Mouse (Mus musculus) macrophage (primary cell): ENCODE results near the gene Atp2b2. TPM values are rescaled to one million over a fixed set of nuclear protein-coding genes. Genes with fewer than 3 reads are reported as not detected.
"Not testable (repeated sequence)": the region's sequence is repeated elsewhere in the genome, so short reads cannot be mapped to it uniquely, and the experiment has no call there.

Experiments
- H3K27ac ChIP-seq: fragments of 350-480 bp; formaldehyde crosslinking; 2 replicates; pipeline ENCODE4 v1.9.0; 2021
- H3K36me3 ChIP-seq: fragments of 350-480 bp; formaldehyde crosslinking; 2 replicates; pipeline ENCODE4 v1.9.0; 2021; ENCODE audit errors: inconsistent target
- H3K4me3 ChIP-seq: fragments of 350-480 bp; formaldehyde crosslinking; 2 replicates; pipeline ENCODE4 v1.9.0; 2021; ENCODE audit errors: inconsistent target
- H3K79me2 ChIP-seq: fragments of 350-480 bp; formaldehyde crosslinking; 2 replicates; pipeline ENCODE4 v1.9.0; 2021; ENCODE audit errors: inconsistent target
- WGBS: methylation state at CpG from one replicate; pipeline ENCODE4 v1.1.7; 2026; ENCODE audit warnings: inconsistent platforms; ENCODE audit not compliant: missing documents; 5-methylcytosine and 5-hydroxymethylcytosine counted together
- polyA plus RNA-seq: library from polyadenylated mRNA; stranded (reverse); fragments of 250-400 nt; gene quantifications from 3 replicates; pipeline ENCODE4 v1.2.4, GENCODE M21; 2018; ENCODE audit warnings: inconsistent platforms

The Atp2b2 gene
- polyA plus RNA-seq, 1 experiment from 2014 or later = not detected

DNA sequence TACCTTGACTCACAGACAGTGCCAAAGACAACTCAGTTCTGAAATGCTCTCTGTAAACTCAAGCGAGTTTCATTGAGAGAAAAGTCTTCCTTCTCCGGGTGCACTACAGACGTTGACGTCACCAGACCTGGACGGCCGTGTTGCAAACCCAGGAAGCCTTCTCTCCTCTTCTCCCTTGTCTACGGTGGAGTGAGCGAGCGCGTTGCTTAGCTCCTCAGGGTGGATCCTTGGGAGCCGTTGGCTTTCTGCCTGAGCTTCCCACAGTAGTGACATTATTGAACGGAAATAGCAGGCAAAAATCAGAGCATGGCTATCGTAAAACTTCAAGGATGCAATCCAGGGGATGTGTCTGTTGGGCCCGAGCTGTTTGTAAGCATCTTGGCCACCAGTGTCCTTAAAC is 295.1 kb downstream of the Atp2b2 start:
- no peaks in the 10 kb centered on the region for H3K36me3 ChIP-seq
- H3K27ac ChIP-seq = no peak overlapping the region
- no peaks in the 10 kb centered on the region for H3K79me2 ChIP-seq
- H3K4me3 ChIP-seq = no peak overlapping the region
- WGBS = 92% methylated on average over 14 of the region's 14 CpGs

DNA sequence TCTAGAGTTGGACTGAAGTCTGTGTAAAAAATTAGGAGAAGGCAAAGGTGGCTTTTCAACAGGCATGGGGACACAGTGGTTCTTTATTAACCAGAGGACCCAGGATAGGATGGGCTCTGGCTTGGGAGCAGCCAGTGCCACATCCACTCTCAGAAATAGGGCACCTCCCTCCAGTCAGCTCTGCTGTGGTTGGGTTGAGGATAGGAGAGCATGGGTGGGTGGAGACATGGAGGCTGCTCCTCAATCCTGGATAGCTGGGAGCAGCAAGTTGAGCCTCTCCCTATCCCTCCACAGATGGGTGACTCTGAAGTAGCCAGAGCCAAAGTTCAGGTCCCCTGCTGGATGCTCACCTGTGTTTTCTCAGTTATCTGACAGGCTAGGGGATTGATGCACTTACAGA is 297.3 kb downstream of the Atp2b2 start:
- Histone ChIP-seq H3K27ac (no peak overlapping the region), H3K79me2 (peaks cover 4% of the 10 kb centered on the region), H3K4me3 (no peak overlapping the region), H3K36me3 (no peaks in the 10 kb centered on the region)

DNA sequence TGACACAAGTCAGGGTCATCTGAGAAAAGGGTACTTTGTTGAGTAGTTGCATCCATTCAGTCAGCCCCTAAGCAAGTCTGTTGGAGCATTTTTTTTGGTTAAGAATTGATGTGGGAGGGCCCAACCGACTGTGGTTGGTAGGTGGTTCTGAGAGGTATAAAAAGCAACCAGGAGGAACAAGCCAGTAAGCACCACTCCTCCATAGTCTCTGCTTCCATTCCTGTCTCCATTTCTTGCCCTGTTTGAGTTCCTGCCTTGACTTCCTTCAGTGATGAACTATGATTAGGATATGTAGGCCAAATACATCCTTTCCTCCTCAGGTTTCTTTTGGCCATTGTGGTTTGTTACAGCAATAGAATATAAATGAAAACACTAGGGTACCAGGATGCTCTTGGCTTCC is 299.3 kb downstream of the Atp2b2 start:
- 0 out of 2 replicates have a peak, but pooled peaks cover 4% of the 10 kb centered on the region for H3K36me3 ChIP-seq
- no peak overlapping the region for H3K27ac ChIP-seq
- H3K4me3 ChIP-seq = no peak overlapping the region
- peaks cover 25% of the 10 kb centered on the region for H3K79me2 ChIP-seq
- WGBS = 20% methylated on average over 1 of the region's 1 CpGs

DNA sequence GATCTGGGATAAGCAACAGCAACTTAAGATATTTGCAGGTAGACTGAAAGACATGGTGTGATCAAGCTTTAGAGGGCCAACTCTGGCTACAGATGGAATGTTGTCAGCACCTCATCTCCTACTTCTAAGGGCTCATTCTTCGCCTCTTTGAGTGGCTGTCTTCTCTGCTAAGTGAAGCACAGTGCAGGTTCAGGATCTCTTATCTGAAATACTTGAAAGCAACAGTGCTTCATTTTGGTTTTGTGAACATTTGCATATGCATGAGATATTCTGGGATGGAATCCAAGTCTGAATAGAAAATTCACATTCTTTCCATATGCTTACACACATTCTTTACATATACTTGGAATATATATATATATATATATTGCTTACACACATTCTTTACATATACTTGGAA is 300.1 kb downstream of the Atp2b2 start:
- H3K27ac ChIP-seq = no peak overlapping the region
- H3K4me3 ChIP-seq = no peak overlapping the region
- 93% methylated on average over 1 of the region's 1 CpGs for WGBS
- H3K36me3 ChIP-seq = peaks cover 12% of the 10 kb centered on the region; the same call in 1 of the 2 replicates
- peaks cover 32% of the 10 kb centered on the region for H3K79me2 ChIP-seq

DNA sequence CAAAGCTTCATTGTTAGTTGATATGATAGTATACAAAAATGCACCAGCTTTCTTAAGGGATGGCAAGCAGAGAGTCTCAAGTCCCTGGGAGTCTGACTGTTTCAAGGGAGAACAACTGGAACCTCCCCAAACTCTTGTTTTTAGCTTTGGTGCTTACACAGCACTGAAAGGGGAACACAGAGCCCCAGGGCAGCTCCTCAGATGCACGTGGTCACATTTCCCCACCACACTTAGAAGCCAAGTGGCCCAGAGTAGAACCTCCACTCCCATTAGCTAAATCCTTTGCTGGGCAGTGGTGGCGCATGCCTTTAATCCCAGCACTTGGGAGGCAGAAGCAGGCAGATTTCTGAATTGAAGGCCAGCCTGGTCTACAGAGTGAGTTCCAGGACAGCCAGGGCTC is 301.0 kb downstream of the Atp2b2 start:
- H3K79me2 ChIP-seq = peaks cover 41% of the 10 kb centered on the region
- H3K4me3 ChIP-seq = no peak overlapping the region
- peak overlapping the region; percentile 73 for H3K27ac ChIP-seq
- WGBS = 36% methylated on average over 2 of the region's 2 CpGs
- peaks cover 20% of the 10 kb centered on the region for H3K36me3 ChIP-seq

DNA sequence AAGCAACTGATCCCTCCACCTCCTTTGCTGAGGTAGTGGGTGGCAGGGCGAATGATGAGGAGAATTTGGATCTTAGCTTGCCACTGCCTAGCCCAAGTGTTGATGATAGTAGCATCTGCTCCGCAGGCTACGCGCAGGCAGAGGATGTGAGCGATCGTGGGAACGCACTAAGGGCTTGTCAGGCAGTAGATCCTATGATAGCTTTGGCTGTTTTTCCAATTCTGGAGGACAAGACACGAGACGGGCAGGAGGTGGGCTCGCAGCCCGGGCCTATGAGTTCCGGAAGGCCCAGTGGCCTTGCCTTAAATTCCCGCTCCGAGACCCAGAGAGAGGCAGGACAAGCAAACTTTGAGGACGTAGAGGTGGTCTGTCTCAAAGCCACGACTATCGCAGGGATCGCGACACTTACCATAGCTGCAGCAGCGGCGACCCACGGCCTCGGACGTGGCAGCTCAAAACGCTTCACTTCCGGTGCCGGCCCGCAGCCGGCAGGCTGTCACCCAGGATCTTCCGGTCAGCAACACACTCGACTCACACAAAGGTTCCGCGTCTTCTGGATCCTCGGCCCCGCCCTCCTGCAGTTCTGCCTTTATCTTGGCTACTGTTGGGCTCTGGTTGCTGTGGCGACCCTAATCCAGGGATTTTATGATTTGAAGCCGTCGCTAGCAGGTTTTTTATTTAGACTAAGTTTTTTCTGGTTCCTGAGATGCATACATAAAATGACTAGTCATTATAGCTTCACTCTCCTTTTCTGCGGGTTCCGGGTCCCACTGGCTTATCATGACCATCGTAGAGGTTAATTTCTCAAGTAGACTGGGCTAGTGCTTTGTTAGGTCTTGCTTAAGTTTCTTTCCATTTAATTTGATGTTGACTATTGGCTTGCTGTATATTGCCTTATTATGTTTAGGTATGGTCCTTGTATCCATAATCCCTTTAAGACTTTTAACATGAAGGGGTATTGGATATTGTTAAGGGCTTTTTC is 301.9 kb downstream of the Atp2b2 start, which contains the start of gene Sec13:
Gene Sec13 (minus strand): TSS at position 508 of the 982 bp plus-strand sequence.
- H3K27ac ChIP-seq = peak within 1 kb of the TSS; percentile 73
- peak within 1 kb of the TSS; percentile 100 for H3K4me3 ChIP-seq
- peaks cover 50% of the 10 kb centered on the region for H3K79me2 ChIP-seq
- WGBS = 7% methylated on average over 40 of the region's 41 CpGs
- H3K36me3 ChIP-seq = peaks cover 29% of the 10 kb centered on the region

DNA sequence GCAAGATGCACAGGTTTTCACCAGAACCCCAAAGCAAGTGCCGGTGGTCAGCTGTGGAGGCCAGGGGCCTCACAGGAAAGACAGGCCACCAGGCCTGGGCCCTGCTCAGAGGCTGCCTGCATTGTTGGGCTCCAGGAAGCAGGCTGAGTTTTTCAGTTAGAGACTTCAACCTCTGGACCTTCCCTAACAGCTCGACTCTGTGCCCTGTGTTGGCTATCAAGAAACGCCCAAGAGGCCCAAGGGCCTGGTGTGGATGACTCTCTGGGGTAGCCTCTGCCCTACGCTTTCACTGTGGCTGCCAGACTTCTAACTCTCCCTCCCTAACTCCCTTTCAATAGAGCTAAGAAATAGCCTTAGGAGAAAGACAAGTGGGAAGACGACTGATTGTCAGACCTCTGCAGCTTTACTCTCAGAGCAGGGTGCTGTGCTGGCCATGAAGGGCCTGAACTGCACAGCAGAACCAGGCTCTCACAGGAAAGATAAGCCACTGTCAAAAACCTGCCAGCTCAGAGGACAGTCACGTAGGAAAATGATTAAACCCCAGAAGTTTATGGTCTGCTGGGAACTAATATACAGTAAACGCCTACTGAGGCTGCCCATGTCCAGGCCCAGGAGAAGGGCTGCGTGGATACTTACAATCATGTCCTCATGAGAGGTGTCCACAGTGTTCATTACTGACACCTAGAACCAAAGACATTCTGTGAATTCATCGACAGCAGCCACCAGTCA is 304.9 kb downstream of the Atp2b2 start:
- H3K79me2 ChIP-seq = peaks cover 62% of the 10 kb centered on the region
- H3K36me3 ChIP-seq = peaks cover 51% of the 10 kb centered on the region
- H3K27ac ChIP-seq = no peak overlapping the region
- 87% methylated on average over 9 of the region's 9 CpGs for WGBS
- no peak overlapping the region for H3K4me3 ChIP-seq

DNA sequence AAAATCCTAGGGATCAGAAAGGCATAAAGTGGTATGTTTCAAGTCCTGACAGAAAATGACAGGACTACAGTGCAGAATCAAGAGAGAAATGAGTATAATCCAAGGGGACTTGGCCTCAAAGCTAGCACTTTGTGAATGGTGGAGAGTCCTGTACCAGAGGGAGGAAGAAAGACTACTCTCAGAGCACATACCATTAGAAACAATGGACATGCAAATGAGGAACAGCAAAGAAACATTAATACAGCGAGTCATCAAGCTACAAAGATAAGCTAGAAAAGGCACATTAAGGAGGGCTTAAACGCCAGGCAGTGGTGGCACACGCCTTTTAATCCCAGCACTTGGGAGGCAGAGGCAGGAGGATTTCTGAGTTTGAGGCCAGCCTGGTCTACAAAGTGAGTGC is 311.1 kb downstream of the Atp2b2 start:
- Histone ChIP-seq H3K4me3 (no peak overlapping the region), H3K27ac (no peak overlapping the region), H3K79me2 (peaks cover 52% of the 10 kb centered on the region; the same call in 1 of the 2 replicates), H3K36me3 (peaks cover 90% of the 10 kb centered on the region)
- WGBS = 97% methylated on average over 3 of the region's 3 CpGs

DNA sequence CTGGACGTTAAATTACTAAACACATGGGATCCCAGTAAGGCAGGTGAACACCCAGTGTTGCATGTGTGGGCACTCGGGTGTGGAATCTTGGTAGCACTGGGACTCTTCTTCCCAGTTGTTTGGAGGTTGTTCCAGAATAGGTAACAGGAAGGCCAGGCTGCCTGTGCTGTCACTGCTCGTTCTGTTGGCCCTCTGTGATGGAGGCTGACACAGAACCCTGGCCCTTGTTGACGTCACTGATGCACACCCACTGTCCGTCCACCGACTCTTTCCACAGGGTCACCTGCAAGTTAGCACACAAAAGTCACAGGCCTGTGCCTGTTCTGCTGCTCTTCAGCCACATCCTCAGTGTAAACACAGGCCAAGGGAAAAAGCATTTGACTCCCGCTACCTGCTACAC is 314.2 kb downstream of the Atp2b2 start:
- over 99% methylated on average over 7 of the region's 7 CpGs for WGBS
- Histone ChIP-seq H3K36me3 (peaks cover 88% of the 10 kb centered on the region), H3K4me3 (no peak overlapping the region), H3K27ac (no peak overlapping the region), H3K79me2 (peaks cover 35% of the 10 kb centered on the region; the same call in 1 of the 2 replicates)

DNA sequence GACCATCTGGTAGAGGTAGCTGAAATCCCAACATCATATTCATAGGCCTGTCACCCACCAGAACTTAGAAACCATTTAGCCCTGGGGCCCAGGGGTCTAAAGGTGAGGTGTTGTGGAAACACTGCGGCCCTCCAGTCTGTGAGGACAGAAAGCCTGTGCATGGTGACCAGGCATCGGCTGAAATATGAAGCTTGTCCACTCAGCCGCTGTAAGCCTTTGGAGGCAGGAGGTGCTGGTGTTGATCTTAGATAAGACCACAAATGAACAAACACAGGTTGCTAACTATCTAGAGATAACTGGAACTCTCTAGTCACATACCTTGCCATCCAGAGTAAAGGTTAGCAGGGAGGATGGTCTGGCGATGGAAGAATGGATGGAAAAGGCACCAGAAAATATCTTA is 321.4 kb downstream of the Atp2b2 start:
- peaks cover 57% of the 10 kb centered on the region for H3K79me2 ChIP-seq
- peaks cover 73% of the 10 kb centered on the region for H3K36me3 ChIP-seq
- WGBS = 98% methylated on average over 4 of the region's 4 CpGs
- no peak overlapping the region for H3K27ac ChIP-seq
- H3K4me3 ChIP-seq = no peak overlapping the region

DNA sequence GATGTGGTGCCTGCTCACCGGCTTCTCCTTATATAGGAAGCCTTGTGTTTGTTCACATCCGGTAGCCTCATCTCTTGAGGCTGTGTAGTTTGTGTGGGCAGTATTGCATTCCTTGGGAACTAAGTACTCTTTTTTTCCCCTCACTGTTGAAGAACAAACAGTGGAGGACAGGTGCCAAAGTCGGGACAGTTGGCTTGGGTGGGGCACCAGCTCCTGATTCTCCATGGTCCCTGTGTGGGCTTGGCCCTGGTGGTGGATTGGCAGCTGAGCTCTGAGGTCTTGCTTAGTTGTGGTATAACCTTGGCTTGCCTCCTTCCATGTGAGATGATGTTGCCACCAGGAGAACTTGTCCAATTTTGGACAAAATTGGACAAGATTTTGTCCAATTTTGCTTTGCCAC is 322.5 kb downstream of the Atp2b2 start, which contains the start of gene Ghrl:
Gene Ghrl (minus strand): TSS at position 3 of the 400 bp plus-strand sequence.
- Histone ChIP-seq H3K36me3 (peaks cover 73% of the 10 kb centered on the region), H3K27ac (0 out of 2 replicates have a peak within 1 kb of the TSS, but pooled peaks have one; percentile 1), H3K79me2 (peaks cover 69% of the 10 kb centered on the region), H3K4me3 (no peak within 1 kb of the TSS)
- WGBS = 93% methylated on average over 3 of the region's 3 CpGs

DNA sequence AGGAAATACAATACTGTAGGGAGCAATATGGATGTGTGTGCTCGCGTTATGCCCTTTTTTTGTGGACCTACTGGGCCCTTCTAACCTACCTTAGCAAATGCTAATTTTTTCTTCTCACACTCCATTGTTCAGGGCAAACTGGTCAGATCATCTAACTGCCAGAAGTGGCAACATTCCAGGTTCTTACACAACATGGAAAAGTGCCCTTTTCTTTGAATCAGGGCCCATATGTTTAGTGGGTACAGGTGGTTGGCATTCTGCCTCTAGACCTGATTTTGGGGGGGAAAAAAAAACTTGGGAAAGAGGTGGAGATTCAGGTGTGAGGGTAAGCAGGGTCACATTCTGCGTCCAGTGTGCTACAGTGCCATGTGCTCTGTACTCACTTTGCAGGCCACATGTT is 324.9 kb downstream of the Atp2b2 start:
- 0 out of 2 replicates have a peak overlapping the region, but pooled peaks have one; percentile 15 for H3K27ac ChIP-seq
- peaks cover 55% of the 10 kb centered on the region for H3K36me3 ChIP-seq
- H3K4me3 ChIP-seq = no peak overlapping the region
- H3K79me2 ChIP-seq = peaks cover 71% of the 10 kb centered on the region
- WGBS = 84% methylated on average over 3 of the region's 3 CpGs

DNA sequence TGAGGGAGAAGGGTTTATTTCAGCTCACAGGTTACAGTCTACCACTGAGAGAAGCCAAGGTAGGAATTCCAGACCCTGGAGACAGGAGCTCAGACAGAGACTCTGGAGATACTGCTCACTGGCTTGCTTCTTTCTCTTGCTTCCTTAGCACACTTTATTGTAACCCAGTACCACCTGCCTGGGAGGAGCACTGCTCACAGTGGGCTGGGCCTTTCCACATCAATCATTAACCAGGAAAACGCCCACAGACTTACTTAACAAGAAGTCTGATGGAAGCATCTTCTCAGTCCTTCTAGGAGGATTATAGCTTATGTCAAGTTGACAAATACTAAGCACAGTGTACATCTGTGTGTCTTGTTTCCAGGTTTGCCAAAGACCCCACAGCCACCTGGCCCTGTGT is 327.6 kb downstream of the Atp2b2 start:
- peaks cover 77% of the 10 kb centered on the region for H3K79me2 ChIP-seq
- H3K4me3 ChIP-seq = no peak overlapping the region
- H3K27ac ChIP-seq = peak overlapping the region; percentile 90
- WGBS = 57% methylated on average over 1 of the region's 1 CpGs
- H3K36me3 ChIP-seq = peaks cover 53% of the 10 kb centered on the region

DNA sequence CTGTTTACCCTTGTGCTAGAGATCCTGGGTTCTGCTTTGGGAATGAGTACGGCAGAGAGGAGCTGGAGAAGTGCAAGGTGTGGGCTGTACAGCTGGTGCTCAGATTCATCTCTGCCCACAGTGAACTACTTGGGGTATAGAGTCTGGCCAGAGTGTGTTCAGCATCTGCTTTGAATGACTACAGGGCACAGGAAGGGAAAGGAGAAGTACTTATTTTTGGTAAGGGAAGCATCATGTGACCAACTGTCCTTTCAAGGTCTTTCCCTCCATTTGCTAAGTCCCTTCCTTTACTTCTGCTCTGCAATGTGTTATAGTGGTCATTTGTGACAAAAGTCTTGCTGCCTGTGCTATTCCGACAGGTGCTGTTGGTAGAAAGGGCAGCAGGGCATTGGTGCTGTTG is 328.1 kb downstream of the Atp2b2 start:
- peaks cover 53% of the 10 kb centered on the region for H3K36me3 ChIP-seq
- WGBS = 3% methylated on average over 2 of the region's 2 CpGs
- H3K79me2 ChIP-seq = peaks cover 77% of the 10 kb centered on the region
- H3K27ac ChIP-seq = peak overlapping the region; percentile 90
- no peak overlapping the region for H3K4me3 ChIP-seq

DNA sequence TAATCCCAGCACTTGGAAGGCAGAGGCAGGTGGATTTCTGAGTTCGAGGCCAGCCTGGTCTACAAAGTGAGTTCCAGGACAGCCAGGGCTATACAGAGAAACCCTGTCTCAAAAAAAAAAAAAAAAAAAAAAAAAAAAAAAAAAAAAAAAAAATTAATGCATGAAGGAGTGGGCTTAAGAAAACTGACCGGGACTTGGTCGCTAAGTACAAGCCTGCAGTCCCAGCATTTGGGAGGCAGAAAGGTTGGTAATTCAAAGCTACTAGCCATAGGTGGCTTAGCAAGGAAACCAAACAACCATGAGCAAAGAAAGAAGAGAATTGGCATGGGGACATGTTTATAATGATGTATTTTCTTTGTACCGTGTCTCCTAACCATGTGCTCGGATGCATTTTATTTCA is 329.0 kb downstream of the Atp2b2 start:
- peaks cover 77% of the 10 kb centered on the region for H3K79me2 ChIP-seq
- 85% methylated on average over 4 of the region's 5 CpGs for WGBS
- H3K36me3 ChIP-seq = peaks cover 53% of the 10 kb centered on the region
- not testable (repeated sequence) for H3K4me3 ChIP-seq
- peak overlapping the region; percentile 90 for H3K27ac ChIP-seq
